Mouse (Mus musculus): ENCODE measurements at regions not wholly inside any gene's neighbourhood (a gene's known extent, or its start where the extent isn't known, plus 50 kb on each side); places are given as distances from the start of the nearest gene placed in this dataset.

GRCm38 (mm10) chr12:35863141-35863540, 62.3 kb upstream of the Agr3 start:
- Histone ChIP-seq H3K4me1 (ENCODE audit: control insufficient read depth, insufficient read depth, low read length) (no peaks in the 10 kb centered on the region), H3K9me3 (replicated peaks; ENCODE audit: control insufficient read depth, low read length) (no peaks in the 10 kb centered on the region)
- no peak for ATAC-seq (replicated peaks; ENCODE audit: insufficient number of reproducible peaks, low FRiP score, low TSS enrichment)

GRCm38 (mm10) chr12:35853159-35853558, 72.3 kb upstream of the Agr3 start:
- Histone ChIP-seq H3K27me3 (ENCODE audit: control insufficient read depth, insufficient read depth, low read length) (no peaks in the 10 kb centered on the region), H3K4me1 (ENCODE audit: control insufficient read depth, insufficient read depth, low read length) (no peaks in the 10 kb centered on the region), H3K9me3 (replicated peaks; ENCODE audit: control insufficient read depth, low read length) (no peaks in the 10 kb centered on the region), H3K9ac (ENCODE audit: low read depth, low read length) (no peak overlapping the region), H3K27ac (ENCODE audit: low read depth, low read length) (no peak overlapping the region), H3K4me2 (no peak overlapping the region), H3K4me3 (ENCODE audit: low read depth, low read length) (no peak overlapping the region), H3K36me3 (ENCODE audit: control insufficient read depth, insufficient read depth, low read length) (no peaks in the 10 kb centered on the region)
- no peak for ATAC-seq (replicated peaks; ENCODE audit: insufficient number of reproducible peaks, low FRiP score, low TSS enrichment)
- 53% methylated on average over 4 of the region's 4 CpGs for WGBS (ENCODE audit: insufficient replicate concordance)

More at GRCm38 (mm10) chr12:35863141-35863540, 62.3 kb upstream of the Agr3 start:
- H3K4me3 ChIP-seq (ENCODE audit: low read depth, low read length): no peak overlapping the region
- no peak overlapping the region for H3K4me2 ChIP-seq
- H3K27ac ChIP-seq (ENCODE audit: low read depth, low read length): no peak overlapping the region
- H3K36me3 ChIP-seq (ENCODE audit: control insufficient read depth, insufficient read depth, low read length): no peaks in the 10 kb centered on the region
- WGBS (ENCODE audit: insufficient replicate concordance): 92% methylated on average over 1 of the region's 1 CpGs
- no peak overlapping the region for H3K9ac ChIP-seq (ENCODE audit: low read depth, low read length)
- no peaks in the 10 kb centered on the region for H3K27me3 ChIP-seq (ENCODE audit: control insufficient read depth, insufficient read depth, low read length)

- Histone ChIP-seq H3K27ac (ENCODE audit: low read depth, low read length) (no peak overlapping the region), H3K4me3 (ENCODE audit: low read depth, low read length) (no peak overlapping the region), H3K36me3 (ENCODE audit: control insufficient read depth, insufficient read depth, low read length) (no peaks in the 10 kb centered on the region), H3K27me3 (ENCODE audit: control insufficient read depth, insufficient read depth, low read length) (no peaks in the 10 kb centered on the region), H3K9me3 (replicated peaks; ENCODE audit: control insufficient read depth, low read length) (no peaks in the 10 kb centered on the region), H3K4me2 (no peak overlapping the region), H3K9ac (ENCODE audit: low read depth, low read length) (no peak overlapping the region), H3K4me1 (ENCODE audit: control insufficient read depth, insufficient read depth, low read length) (no peaks in the 10 kb centered on the region)
- 69% methylated on average over 5 of the region's 5 CpGs for WGBS (ENCODE audit: insufficient replicate concordance)
- ATAC-seq (replicated peaks; ENCODE audit: insufficient number of reproducible peaks, low FRiP score, low TSS enrichment): no peak
Observed at GRCm38 (mm10) chr12:35846905-35847610, 78.4 kb upstream of the Agr3 start.

GRCm38 (mm10) chr12:35836946-35837345, 88.5 kb upstream of the Agr3 start:
- no peak for ATAC-seq (replicated peaks; ENCODE audit: insufficient number of reproducible peaks, low FRiP score, low TSS enrichment)
- Histone ChIP-seq H3K4me1 (ENCODE audit: control insufficient read depth, insufficient read depth, low read length) (no peaks in the 10 kb centered on the region), H3K4me2 (no peak overlapping the region), H3K27me3 (ENCODE audit: control insufficient read depth, insufficient read depth, low read length) (no peaks in the 10 kb centered on the region), H3K4me3 (ENCODE audit: low read depth, low read length) (no peak overlapping the region), H3K36me3 (ENCODE audit: control insufficient read depth, insufficient read depth, low read length) (no peaks in the 10 kb centered on the region), H3K27ac (ENCODE audit: low read depth, low read length) (no peak overlapping the region), H3K9me3 (replicated peaks; ENCODE audit: control insufficient read depth, low read length) (no peaks in the 10 kb centered on the region), H3K9ac (ENCODE audit: low read depth, low read length) (no peak overlapping the region)

- Histone ChIP-seq H3K27me3 (ENCODE audit: control insufficient read depth, insufficient read depth, low read length) (no peaks in the 10 kb centered on the region), H3K27ac (ENCODE audit: low read depth, low read length) (no peak overlapping the region), H3K9me3 (replicated peaks; ENCODE audit: control insufficient read depth, low read length) (no peaks in the 10 kb centered on the region), H3K4me1 (ENCODE audit: control insufficient read depth, insufficient read depth, low read length) (no peaks in the 10 kb centered on the region), H3K4me2 (no peak overlapping the region), H3K9ac (ENCODE audit: low read depth, low read length) (no peak overlapping the region), H3K36me3 (ENCODE audit: control insufficient read depth, insufficient read depth, low read length) (no peaks in the 10 kb centered on the region), H3K4me3 (ENCODE audit: low read depth, low read length) (no peak overlapping the region)
- no peak for ATAC-seq (replicated peaks; ENCODE audit: insufficient number of reproducible peaks, low FRiP score, low TSS enrichment)
- 76% methylated on average over 3 of the region's 3 CpGs for WGBS (ENCODE audit: insufficient replicate concordance)
Observed at GRCm38 (mm10) chr12:35833285-35833684, 92.1 kb upstream of the Agr3 start.

- no peak overlapping the region for H3K4me3 ChIP-seq (ENCODE audit: low read depth, low read length)
- no peak overlapping the region for H3K27ac ChIP-seq (ENCODE audit: low read depth, low read length)
- no peaks in the 10 kb centered on the region for H3K36me3 ChIP-seq (ENCODE audit: control insufficient read depth, insufficient read depth, low read length)
- no peak overlapping the region for H3K9ac ChIP-seq (ENCODE audit: low read depth, low read length)
- ATAC-seq (replicated peaks; ENCODE audit: insufficient number of reproducible peaks, low FRiP score, low TSS enrichment): no peak
- no peak overlapping the region for H3K4me2 ChIP-seq
- no peaks in the 10 kb centered on the region for H3K4me1 ChIP-seq (ENCODE audit: control insufficient read depth, insufficient read depth, low read length)
- WGBS (ENCODE audit: insufficient replicate concordance): 76% methylated on average over 2 of the region's 2 CpGs
- no peaks in the 10 kb centered on the region for H3K27me3 ChIP-seq (ENCODE audit: control insufficient read depth, insufficient read depth, low read length)
- no peaks in the 10 kb centered on the region for H3K9me3 ChIP-seq (replicated peaks; ENCODE audit: control insufficient read depth, low read length)
Observed at GRCm38 (mm10) chr12:35831922-35832512, 93.4 kb upstream of the Agr3 start.

- H3K27ac ChIP-seq (ENCODE audit: low read depth, low read length): no peak overlapping the region
- no peaks in the 10 kb centered on the region for H3K36me3 ChIP-seq (ENCODE audit: control insufficient read depth, insufficient read depth, low read length)
- no peaks in the 10 kb centered on the region for H3K9me3 ChIP-seq (replicated peaks; ENCODE audit: control insufficient read depth, low read length)
- H3K27me3 ChIP-seq (ENCODE audit: control insufficient read depth, insufficient read depth, low read length): no peaks in the 10 kb centered on the region
- no peak overlapping the region for H3K4me2 ChIP-seq
- H3K4me1 ChIP-seq (ENCODE audit: control insufficient read depth, insufficient read depth, low read length): no peaks in the 10 kb centered on the region
- ATAC-seq (replicated peaks; ENCODE audit: insufficient number of reproducible peaks, low FRiP score, low TSS enrichment): no peak
- H3K9ac ChIP-seq (ENCODE audit: low read depth, low read length): no peak overlapping the region
- no peak overlapping the region for H3K4me3 ChIP-seq (ENCODE audit: low read depth, low read length)
- 11% methylated on average over 5 of the region's 5 CpGs for WGBS (ENCODE audit: insufficient replicate concordance)
Observed at GRCm38 (mm10) chr12:35831268-35831667, 94.2 kb upstream of the Agr3 start.

- H3K9me3 ChIP-seq (replicated peaks; ENCODE audit: control insufficient read depth, low read length): no peaks in the 10 kb centered on the region
- H3K4me1 ChIP-seq (ENCODE audit: control insufficient read depth, insufficient read depth, low read length): no peaks in the 10 kb centered on the region
- H3K9ac ChIP-seq (ENCODE audit: low read depth, low read length): no peak overlapping the region
- H3K4me3 ChIP-seq (ENCODE audit: low read depth, low read length): no peak overlapping the region
- WGBS (ENCODE audit: insufficient replicate concordance): 56% methylated on average over 2 of the region's 2 CpGs
- ATAC-seq (replicated peaks; ENCODE audit: insufficient number of reproducible peaks, low FRiP score, low TSS enrichment): no peak
- no peaks in the 10 kb centered on the region for H3K36me3 ChIP-seq (ENCODE audit: control insufficient read depth, insufficient read depth, low read length)
- no peak overlapping the region for H3K4me2 ChIP-seq
- no peaks in the 10 kb centered on the region for H3K27me3 ChIP-seq (ENCODE audit: control insufficient read depth, insufficient read depth, low read length)
- H3K27ac ChIP-seq (ENCODE audit: low read depth, low read length): no peak overlapping the region
Observed at GRCm38 (mm10) chr12:35827797-35828196, 97.6 kb upstream of the Agr3 start.

GRCm38 (mm10) chr12:35826990-35827389, 98.4 kb upstream of the Agr3 start:
- H3K4me1 ChIP-seq (ENCODE audit: control insufficient read depth, insufficient read depth, low read length): no peaks in the 10 kb centered on the region
- H3K27ac ChIP-seq (ENCODE audit: low read depth, low read length): no peak overlapping the region
- no peak overlapping the region for H3K4me2 ChIP-seq
- no peak for ATAC-seq (replicated peaks; ENCODE audit: insufficient number of reproducible peaks, low FRiP score, low TSS enrichment)
- H3K9me3 ChIP-seq (replicated peaks; ENCODE audit: control insufficient read depth, low read length): no peaks in the 10 kb centered on the region
- H3K4me3 ChIP-seq (ENCODE audit: low read depth, low read length): no peak overlapping the region
- no peaks in the 10 kb centered on the region for H3K36me3 ChIP-seq (ENCODE audit: control insufficient read depth, insufficient read depth, low read length)
- no peak overlapping the region for H3K9ac ChIP-seq (ENCODE audit: low read depth, low read length)
- no peaks in the 10 kb centered on the region for H3K27me3 ChIP-seq (ENCODE audit: control insufficient read depth, insufficient read depth, low read length)
- WGBS (ENCODE audit: insufficient replicate concordance): 73% methylated on average over 5 of the region's 5 CpGs

All from heart, embryonic 11.5 days (tissue).